Mouse (Mus musculus) midbrain, embryonic 15.5 days (tissue): ENCODE measurements around the gene Edem2. TPM values are rescaled to one million over a fixed set of nuclear protein-coding genes. Genes with fewer than 3 reads are reported as not detected.

Experiments used
- ATAC-seq: fragments of 200-750 bp; cut with Nextera tagmentation; replicated peaks from 2 replicates; pipeline ENCODE4 v1.8.0; 2017; ENCODE audit warnings: moderate TSS enrichment
- H3K27ac ChIP-seq: fragments of 300-500 bp; sonication (generic); 2 replicates; pipeline ENCODE4 v1.5.1; 2015; ENCODE audit warnings: mild to moderate bottlenecking, inconsistent platforms
- H3K27me3 ChIP-seq: fragments of 300-500 bp; sonication (generic); replicated peaks from 2 replicates; pipeline ENCODE4 v1.6.1; 2015; ENCODE audit warnings: inconsistent platforms
- H3K36me3 ChIP-seq: fragments of 300-500 bp; sonication (generic); replicated peaks from 2 replicates; pipeline ENCODE4 v1.6.1; 2015; ENCODE audit warnings: inconsistent platforms
- H3K4me1 ChIP-seq: fragments of 300-500 bp; sonication (generic); 2 replicates; pipeline ENCODE4 v1.6.1; 2015; ENCODE audit warnings: inconsistent platforms
- H3K4me2 ChIP-seq: fragments of 300-500 bp; sonication (generic); 2 replicates; pipeline ENCODE4 v1.6.1; 2015; ENCODE audit warnings: inconsistent platforms, mild to moderate bottlenecking, moderate library complexity
- H3K4me3 ChIP-seq: fragments of 300-500 bp; sonication (generic); 2 replicates; pipeline ENCODE4 v1.5.1; 2015; ENCODE audit warnings: mild to moderate bottlenecking, inconsistent platforms
- H3K9ac ChIP-seq: fragments of 300-500 bp; sonication (generic); 2 replicates; pipeline ENCODE4 v1.6.1; 2015; ENCODE audit warnings: mild to moderate bottlenecking, inconsistent platforms
- H3K9me3 ChIP-seq: fragments of 300-500 bp; sonication (generic); 2 replicates; pipeline ENCODE4 v1.6.1; 2016; ENCODE audit warnings: inconsistent platforms
- WGBS: fragments of 180-500 bp; shearing (Covaris S2); methylation state at CpG from one replicate; pipeline ENCODE4 v1.1.7; 2015; ENCODE audit warnings: mixed read lengths; 5-methylcytosine and 5-hydroxymethylcytosine counted together
- polyA plus RNA-seq: library from polyadenylated mRNA; unstranded; fragments of >200 nt; fragmentation: Nextera tagmentation; extraction: Ambion mirVana; gene quantifications from 2 replicates; pipeline ENCODE4 v1.2.1, GENCODE M21; 2015

Gene Edem2
- polyA plus RNA-seq, 1 experiment from 2014 or later, result 51.0 TPM

DNA sequence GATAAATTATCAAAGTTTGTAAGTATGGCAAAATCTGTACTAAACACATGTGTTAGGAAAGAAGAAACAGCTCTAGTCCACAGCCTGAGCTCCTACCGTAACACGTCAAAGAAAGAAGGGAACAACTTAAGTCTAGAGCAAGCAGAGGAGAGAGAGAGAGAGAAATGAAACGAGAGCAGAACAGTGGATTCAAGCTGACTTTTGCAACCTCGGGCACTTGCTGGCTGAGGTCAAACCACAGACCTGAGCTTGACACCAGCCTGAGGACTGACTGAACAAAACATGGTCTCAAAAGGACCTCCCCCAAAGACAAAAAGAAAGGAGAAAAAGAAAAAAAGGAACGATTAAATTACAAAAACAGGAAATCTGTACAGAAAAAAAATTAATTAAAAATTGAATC, 48.7 kb downstream of the Edem2 start:
- no peak for ATAC-seq
- no peak overlapping the region for H3K4me2 ChIP-seq
- no peaks in the 10 kb centered on the region for H3K9me3 ChIP-seq
- H3K36me3 ChIP-seq, result no peaks in the 10 kb centered on the region
- no peaks in the 10 kb centered on the region for H3K27me3 ChIP-seq
- no peak overlapping the region for H3K9ac ChIP-seq
- no peaks in the 10 kb centered on the region for H3K4me1 ChIP-seq
- WGBS, result 74% methylated on average over 5 of the region's 5 CpGs
- H3K4me3 ChIP-seq, result no peak overlapping the region
- H3K27ac ChIP-seq, result no peak overlapping the region

DNA sequence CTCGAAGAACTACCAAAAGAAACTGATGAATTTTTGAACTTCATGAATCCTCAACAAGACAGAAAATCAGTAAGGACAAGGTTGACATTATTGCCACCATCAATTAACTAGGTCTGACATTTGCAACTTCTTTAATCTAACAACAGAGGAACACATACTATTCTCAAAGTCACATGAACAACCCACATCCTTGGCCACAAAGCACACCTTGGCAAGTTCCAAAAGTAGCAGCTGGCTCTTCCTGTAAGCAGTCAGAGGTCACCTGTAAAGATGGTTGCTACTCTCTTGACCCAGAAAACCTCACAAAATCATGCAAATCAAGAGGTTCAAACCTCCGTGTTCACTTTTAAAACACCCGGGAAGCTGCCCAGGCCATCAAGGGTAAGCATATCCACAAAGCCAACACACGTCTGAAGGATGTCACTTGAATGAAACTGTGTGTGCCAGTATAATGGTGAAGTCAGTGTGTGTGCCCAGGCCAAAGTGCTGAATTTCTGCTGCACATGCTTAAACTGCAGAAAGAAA, 49.6 kb downstream of the Edem2 start:
- H3K4me3 ChIP-seq, result no peak overlapping the region
- H3K4me1 ChIP-seq, result 0 out of 2 replicates have a peak, but pooled peaks cover 6% of the 10 kb centered on the region
- H3K9me3 ChIP-seq, result no peaks in the 10 kb centered on the region
- no peak overlapping the region for H3K27ac ChIP-seq
- H3K9ac ChIP-seq, result no peak overlapping the region
- H3K27me3 ChIP-seq, result no peaks in the 10 kb centered on the region
- no peak overlapping the region for H3K4me2 ChIP-seq
- WGBS, result 92% methylated on average over 4 of the region's 4 CpGs
- no peak for ATAC-seq
- H3K36me3 ChIP-seq, result no peaks in the 10 kb centered on the region

DNA sequence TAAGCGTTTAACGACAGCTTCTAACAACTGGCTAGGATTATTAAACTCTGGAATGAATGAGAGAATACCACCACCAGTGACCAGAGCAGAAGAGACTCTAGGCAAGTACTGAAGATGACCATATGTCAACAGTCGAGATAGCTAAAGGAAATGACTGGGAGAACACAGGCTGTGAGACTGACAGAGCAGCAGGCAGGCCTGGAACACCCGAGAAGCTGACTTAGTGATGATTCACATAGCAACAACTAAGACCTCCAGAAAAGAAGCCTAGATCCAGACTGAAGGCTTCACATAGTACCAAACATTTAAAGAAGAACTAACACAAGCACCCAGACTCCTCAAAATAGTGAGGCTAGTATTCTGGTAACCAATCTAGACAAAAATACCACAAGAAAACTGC, 54.2 kb downstream of the Edem2 start:
- Histone ChIP-seq H3K4me1 (0 out of 2 replicates have a peak, but pooled peaks cover 6% of the 10 kb centered on the region), H3K9me3 (no peaks in the 10 kb centered on the region), H3K36me3 (peaks cover 13% of the 10 kb centered on the region; the same call in 1 of the 2 replicates), H3K9ac (no peak overlapping the region), H3K4me3 (no peak overlapping the region), H3K27me3 (no peaks in the 10 kb centered on the region), H3K27ac (no peak overlapping the region), H3K4me2 (no peak overlapping the region)
- WGBS, result 69% methylated on average over 4 of the region's 4 CpGs
- ATAC-seq, result no peak

DNA sequence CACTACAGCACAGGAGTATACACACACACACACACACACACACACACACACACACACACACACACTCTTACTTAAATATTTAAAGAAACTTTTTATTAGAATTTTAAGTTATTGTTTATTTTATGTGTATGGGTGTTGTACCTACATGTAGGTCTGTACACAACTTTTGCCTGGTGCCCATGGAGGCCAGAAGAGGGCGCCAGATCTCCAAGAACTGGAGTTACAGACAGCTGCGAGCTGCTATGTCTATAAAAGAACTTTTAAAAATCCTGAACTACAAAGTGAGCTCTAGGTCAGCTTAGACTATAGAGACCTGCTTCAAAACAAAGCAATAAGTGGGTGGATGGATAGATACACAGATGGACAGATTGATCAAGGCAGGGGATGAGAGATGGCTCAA, 55.7 kb downstream of the Edem2 start:
- Histone ChIP-seq H3K27ac (no peak overlapping the region), H3K27me3 (no peaks in the 10 kb centered on the region), H3K4me3 (no peak overlapping the region), H3K4me1 (0 out of 2 replicates have a peak, but pooled peaks cover 6% of the 10 kb centered on the region), H3K4me2 (no peak overlapping the region), H3K9me3 (no peaks in the 10 kb centered on the region), H3K36me3 (peaks cover 13% of the 10 kb centered on the region; the same call in 1 of the 2 replicates), H3K9ac (no peak overlapping the region)
- WGBS, result 29% methylated on average over 2 of the region's 2 CpGs
- ATAC-seq, result no peak

DNA sequence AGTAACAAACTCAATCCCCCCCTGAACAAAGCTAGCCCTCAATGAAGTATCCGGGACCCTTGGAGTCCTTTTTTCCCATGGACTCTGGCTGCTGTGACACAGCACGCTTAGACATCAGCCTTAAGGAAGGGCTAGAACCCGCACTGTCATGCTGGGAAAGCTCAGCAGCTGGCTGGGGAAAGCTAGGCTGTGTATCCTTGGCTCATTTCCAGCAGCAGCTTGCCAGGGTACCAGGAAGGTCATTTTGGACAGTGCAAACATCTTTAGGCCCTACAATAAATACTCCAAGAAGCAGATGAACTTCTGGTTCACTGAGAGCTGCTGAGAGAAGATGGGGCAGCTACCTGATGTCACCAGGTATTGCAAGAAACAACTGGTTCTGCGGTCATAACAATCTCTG, 58.0 kb downstream of the Edem2 start:
- H3K27me3 ChIP-seq, result no peaks in the 10 kb centered on the region
- H3K9ac ChIP-seq, result no peak overlapping the region
- 0 out of 2 replicates have a peak, but pooled peaks cover 6% of the 10 kb centered on the region for H3K4me1 ChIP-seq
- no peaks in the 10 kb centered on the region for H3K9me3 ChIP-seq
- 86% methylated on average over 4 of the region's 4 CpGs for WGBS
- H3K4me3 ChIP-seq, result no peak overlapping the region
- no peak for ATAC-seq
- no peak overlapping the region for H3K4me2 ChIP-seq
- peaks cover 22% of the 10 kb centered on the region; the same call in 1 of the 2 replicates for H3K36me3 ChIP-seq
- no peak overlapping the region for H3K27ac ChIP-seq

DNA sequence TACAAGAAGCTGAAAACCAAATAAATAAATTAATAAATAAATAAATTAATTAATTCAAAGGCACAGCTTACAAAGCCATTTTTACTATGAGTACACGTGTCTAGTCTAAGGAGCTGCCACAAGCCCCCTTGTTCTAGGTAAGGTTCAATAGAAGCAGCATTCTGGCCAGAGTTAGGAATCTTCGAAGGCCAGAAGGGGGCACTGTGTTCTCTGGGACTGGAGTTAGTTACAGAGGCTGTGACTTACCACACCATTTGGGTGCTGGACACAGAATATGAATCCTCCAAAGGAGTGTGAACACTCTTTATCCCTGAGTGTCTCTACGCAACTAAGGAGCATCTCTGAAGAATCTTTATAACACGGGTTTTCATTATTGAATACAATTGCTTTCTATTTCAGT, 60.8 kb downstream of the Edem2 start:
- no peak for ATAC-seq
- 82% methylated on average over 4 of the region's 4 CpGs for WGBS
- no peak overlapping the region for H3K4me3 ChIP-seq
- no peaks in the 10 kb centered on the region for H3K27me3 ChIP-seq
- no peak overlapping the region for H3K9ac ChIP-seq
- no peak overlapping the region for H3K27ac ChIP-seq
- no peaks in the 10 kb centered on the region for H3K4me1 ChIP-seq
- H3K36me3 ChIP-seq, result peaks cover 44% of the 10 kb centered on the region; the same call in 1 of the 2 replicates
- no peak overlapping the region for H3K4me2 ChIP-seq
- H3K9me3 ChIP-seq, result no peaks in the 10 kb centered on the region

DNA sequence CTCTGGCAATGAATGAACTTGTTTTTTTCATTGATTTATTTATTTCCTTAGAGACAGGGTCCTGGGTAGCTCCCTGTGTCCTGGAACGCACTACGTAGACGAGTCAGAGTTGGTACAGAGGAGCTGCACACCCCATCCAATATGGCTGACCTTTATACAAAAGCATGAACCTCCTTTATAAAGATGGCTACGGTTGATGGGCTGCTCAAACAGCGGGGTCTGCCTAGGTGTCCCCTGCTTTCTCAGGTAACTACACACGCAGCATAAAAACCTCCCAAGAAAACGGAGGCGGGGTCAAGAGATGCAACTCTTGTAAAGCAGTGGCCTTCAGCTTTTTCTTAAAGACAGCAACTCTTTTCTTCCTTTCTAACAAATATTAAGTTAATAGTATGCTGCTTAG, 61.4 kb downstream of the Edem2 start:
- H3K9me3 ChIP-seq, result no peaks in the 10 kb centered on the region
- WGBS, result 95% methylated on average over 8 of the region's 8 CpGs
- H3K9ac ChIP-seq, result no peak overlapping the region
- no peaks in the 10 kb centered on the region for H3K27me3 ChIP-seq
- H3K4me2 ChIP-seq, result no peak overlapping the region
- no peak overlapping the region for H3K27ac ChIP-seq
- H3K4me3 ChIP-seq, result no peak overlapping the region
- H3K36me3 ChIP-seq, result peaks cover 46% of the 10 kb centered on the region; the same call in 1 of the 2 replicates
- no peaks in the 10 kb centered on the region for H3K4me1 ChIP-seq
- ATAC-seq, result no peak

DNA sequence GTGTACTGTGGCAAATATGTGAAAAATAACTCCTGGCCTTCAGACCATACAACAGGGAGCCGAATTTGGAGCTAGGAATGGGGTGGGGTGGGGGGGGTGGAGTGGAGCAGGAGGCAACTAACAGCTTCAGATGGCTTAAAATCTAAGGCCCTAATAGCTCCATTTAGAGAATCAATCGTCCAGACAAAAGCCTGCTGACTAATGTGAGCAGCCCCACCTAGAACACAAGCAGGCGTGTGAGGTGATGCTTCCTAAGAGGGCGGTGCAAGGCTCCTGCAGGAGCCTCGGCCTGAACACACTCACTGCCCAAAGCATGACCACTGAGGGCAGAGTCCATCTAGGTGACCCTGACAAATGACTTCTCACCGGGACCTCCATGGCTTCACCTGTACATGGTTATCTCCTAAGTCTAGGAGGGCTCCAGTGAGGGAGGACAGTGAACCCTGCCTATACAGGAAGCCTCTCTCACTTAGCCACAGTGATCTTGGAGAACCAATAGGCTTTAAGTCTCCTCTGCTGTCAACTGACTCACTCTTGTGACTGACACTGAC, 65.3 kb downstream of the Edem2 start:
- Histone ChIP-seq H3K27ac (no peak overlapping the region), H3K36me3 (peaks cover 46% of the 10 kb centered on the region), H3K4me2 (no peak overlapping the region), H3K27me3 (no peaks in the 10 kb centered on the region), H3K9me3 (no peaks in the 10 kb centered on the region), H3K4me1 (no peaks in the 10 kb centered on the region), H3K9ac (no peak overlapping the region), H3K4me3 (no peak overlapping the region)
- no peak for ATAC-seq
- 85% methylated on average over 6 of the region's 6 CpGs for WGBS

DNA sequence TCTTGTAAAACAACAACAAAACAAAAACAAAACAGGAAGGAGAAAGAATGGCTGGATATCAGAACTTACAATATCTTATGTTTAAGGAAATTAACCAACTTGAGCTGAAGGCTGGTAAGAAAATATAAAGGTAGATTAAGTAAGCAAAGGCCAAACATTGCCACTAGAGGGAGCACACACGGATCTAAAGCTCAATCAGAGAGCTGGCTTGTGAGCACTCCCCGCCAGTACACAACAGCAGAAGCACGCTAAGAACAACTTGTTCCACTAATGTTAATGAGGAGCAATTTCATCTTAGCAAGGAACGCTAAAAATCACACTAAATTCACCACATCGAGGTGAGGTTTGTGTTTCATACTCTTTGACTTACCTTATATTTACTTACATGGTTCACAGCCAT, 66.2 kb downstream of the Edem2 start:
- no peak for ATAC-seq
- Histone ChIP-seq H3K27me3 (no peaks in the 10 kb centered on the region), H3K9ac (no peak overlapping the region), H3K4me3 (no peak overlapping the region), H3K4me2 (no peak overlapping the region), H3K36me3 (peaks cover 52% of the 10 kb centered on the region), H3K4me1 (no peaks in the 10 kb centered on the region), H3K27ac (no peak overlapping the region), H3K9me3 (no peaks in the 10 kb centered on the region)
- WGBS, result 22% methylated on average over 5 of the region's 5 CpGs

DNA sequence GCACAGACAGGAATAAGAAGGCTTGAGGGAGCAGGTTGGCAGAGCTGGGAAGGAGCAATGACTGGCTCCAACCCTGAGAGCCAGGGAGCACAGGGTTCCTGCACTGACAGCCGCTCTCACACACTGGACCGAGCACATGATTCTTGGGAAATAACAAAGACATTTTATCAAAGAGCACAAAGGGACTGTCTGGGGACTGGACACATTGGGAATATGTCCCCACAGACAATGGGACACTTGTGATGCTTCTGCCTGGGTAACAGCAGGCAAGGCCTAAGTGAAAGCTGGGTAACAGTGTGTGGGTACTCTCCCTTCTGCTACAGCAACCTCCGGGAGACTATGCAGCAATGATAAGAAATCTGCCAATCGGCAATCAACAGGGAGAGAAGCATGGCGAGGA, 66.9 kb downstream of the Edem2 start:
- peaks cover 54% of the 10 kb centered on the region for H3K36me3 ChIP-seq
- WGBS, result 90% methylated on average over 5 of the region's 5 CpGs
- no peak for ATAC-seq

DNA sequence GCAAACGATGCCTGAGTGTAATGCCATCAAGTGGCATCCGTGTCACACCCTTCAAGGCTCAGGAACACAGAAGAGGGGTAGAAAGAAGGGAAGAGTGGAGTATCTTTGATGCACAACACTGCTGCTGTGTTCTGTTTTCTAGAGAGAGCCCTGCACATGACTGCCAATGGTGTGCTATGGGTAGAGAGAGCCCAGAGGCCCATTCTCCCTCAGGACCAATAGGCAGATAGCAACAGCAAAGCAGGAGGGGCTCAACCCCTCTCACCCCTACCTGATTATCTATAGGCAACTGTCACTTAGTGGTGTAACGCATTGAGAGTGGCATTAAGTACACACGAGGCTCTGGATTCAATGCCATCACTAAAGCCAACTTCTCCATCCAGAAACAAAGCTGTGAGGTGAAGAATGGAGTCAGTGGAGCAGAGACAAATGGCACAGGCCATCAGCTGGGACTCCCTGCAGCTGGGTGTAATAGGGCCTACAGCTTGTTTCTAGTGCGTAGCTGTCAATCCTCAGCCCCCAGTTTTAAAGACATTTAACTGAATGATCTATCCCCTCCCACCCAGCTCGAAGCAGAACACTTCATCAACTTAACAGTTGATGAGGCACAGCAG, 73.4 kb downstream of the Edem2 start:
- Histone ChIP-seq H3K9me3 (no peaks in the 10 kb centered on the region), H3K4me2 (no peak overlapping the region), H3K4me1 (no peaks in the 10 kb centered on the region), H3K36me3 (peaks cover 54% of the 10 kb centered on the region), H3K27me3 (no peaks in the 10 kb centered on the region), H3K4me3 (no peak overlapping the region), H3K9ac (no peak overlapping the region), H3K27ac (no peak overlapping the region)
- WGBS, result 45% methylated on average over 6 of the region's 6 CpGs
- ATAC-seq, result no peak

More for the DNA sequence above, 66.9 kb downstream of the Edem2 start:
- Histone ChIP-seq H3K27ac (no peak overlapping the region), H3K27me3 (no peaks in the 10 kb centered on the region), H3K4me1 (no peaks in the 10 kb centered on the region), H3K9me3 (no peaks in the 10 kb centered on the region), H3K4me3 (no peak overlapping the region), H3K9ac (no peak overlapping the region), H3K4me2 (no peak overlapping the region)

DNA sequence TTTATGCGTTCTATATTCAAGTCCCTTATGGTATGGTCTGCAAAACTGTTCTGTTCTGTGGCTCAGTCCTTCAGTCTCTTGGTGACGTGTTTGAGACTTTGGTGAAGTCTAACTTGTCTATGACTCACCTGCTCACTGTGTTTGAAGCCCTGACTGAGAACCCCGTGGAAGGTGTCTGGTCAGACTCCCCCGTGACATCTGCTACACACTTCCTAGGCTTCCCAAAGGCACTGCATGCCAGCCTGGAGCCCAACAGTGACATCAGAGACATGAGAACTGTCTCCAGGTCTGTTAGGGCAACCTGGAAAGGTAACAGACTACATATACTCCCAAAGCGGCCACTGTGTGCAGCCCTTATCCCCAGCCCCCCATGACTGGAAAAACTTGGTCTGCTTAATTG, 76.7 kb downstream of the Edem2 start:
- 95% methylated on average over 5 of the region's 5 CpGs for WGBS
- Histone ChIP-seq H3K4me1 (no peaks in the 10 kb centered on the region), H3K36me3 (peaks cover 49% of the 10 kb centered on the region), H3K4me2 (no peak overlapping the region), H3K4me3 (no peak overlapping the region), H3K9ac (no peak overlapping the region), H3K27me3 (no peaks in the 10 kb centered on the region), H3K27ac (no peak overlapping the region), H3K9me3 (no peaks in the 10 kb centered on the region)
- ATAC-seq, result no peak
